Mouse (Mus musculus) hindbrain, embryonic 14.5 days (tissue): ENCODE results near the gene Pla2g4d. TPM values are rescaled to one million over a fixed set of nuclear protein-coding genes. Genes with fewer than 3 reads are reported as not detected.

ENCODE experiments used
- ATAC-seq: fragments of 200-750 bp; cut with Nextera tagmentation; 2 replicates; pipeline ENCODE4 v1.8.0; 2017; ENCODE audit warnings: moderate number of reproducible peaks, mild to moderate bottlenecking, moderate TSS enrichment, moderate library complexity; ENCODE audit not compliant: low FRiP score
- DNase-seq: peaks from one replicate; pipeline ENCODE4 v3.0.0-alpha.2; 2015; ENCODE audit warnings: low spot score
- H3K27ac ChIP-seq: fragments of 300-500 bp; sonication (generic); 2 replicates; pipeline ENCODE4 v1.5.1; 2014; ENCODE audit warnings: mild to moderate bottlenecking, moderate library complexity
- H3K27me3 ChIP-seq: fragments of 300-500 bp; sonication (generic); 2 replicates; pipeline ENCODE4 v1.6.1; 2014; ENCODE audit warnings: mild to moderate bottlenecking, low read length, mixed read lengths; ENCODE audit not compliant: control insufficient read depth, insufficient read depth
- H3K36me3 ChIP-seq: fragments of 300-500 bp; sonication (generic); replicated peaks from 2 replicates; pipeline ENCODE4 v1.6.1; 2014; ENCODE audit not compliant: control insufficient read depth, insufficient read depth
- H3K4me1 ChIP-seq: fragments of 300-500 bp; sonication (generic); replicated peaks from 2 replicates; pipeline ENCODE4 v1.6.1; 2014; ENCODE audit warnings: antibody characterized with exemption, low read length, mixed read lengths; ENCODE audit not compliant: control insufficient read depth, insufficient read depth
- H3K4me2 ChIP-seq: fragments of 300-500 bp; sonication (generic); replicated peaks from 2 replicates; pipeline ENCODE4 v1.6.1; 2014; ENCODE audit warnings: mild to moderate bottlenecking, moderate library complexity
- H3K4me3 ChIP-seq: fragments of 300-500 bp; sonication (generic); replicated peaks from 2 replicates; pipeline ENCODE4 v1.5.1; 2014; ENCODE audit warnings: mild to moderate bottlenecking, low read length
- H3K9ac ChIP-seq: fragments of 300-500 bp; sonication (generic); 2 replicates; pipeline ENCODE4 v1.6.1; 2014
- H3K9me3 ChIP-seq: fragments of 300-500 bp; sonication (generic); 2 replicates; pipeline ENCODE4 v1.6.1; 2016; ENCODE audit warnings: low read length; ENCODE audit not compliant: control insufficient read depth
- WGBS: fragments of 180-500 bp; shearing (Covaris S2); extraction: QIAGEN DNeasy Blood & Tissue Kit; methylation state at CpG from one replicate; pipeline ENCODE4 v1.1.7; 2014; 5-methylcytosine and 5-hydroxymethylcytosine counted together
- polyA plus RNA-seq: library from polyadenylated mRNA; unstranded; fragments of >200 nt; fragmentation: Nextera tagmentation; extraction: Ambion mirVana; gene quantifications from 2 replicates; pipeline ENCODE4 v1.2.1, GENCODE M21; 2014

Gene Pla2g4d
- polyA plus RNA-seq, 1 experiment from 2014 or later, result not detected

DNA sequence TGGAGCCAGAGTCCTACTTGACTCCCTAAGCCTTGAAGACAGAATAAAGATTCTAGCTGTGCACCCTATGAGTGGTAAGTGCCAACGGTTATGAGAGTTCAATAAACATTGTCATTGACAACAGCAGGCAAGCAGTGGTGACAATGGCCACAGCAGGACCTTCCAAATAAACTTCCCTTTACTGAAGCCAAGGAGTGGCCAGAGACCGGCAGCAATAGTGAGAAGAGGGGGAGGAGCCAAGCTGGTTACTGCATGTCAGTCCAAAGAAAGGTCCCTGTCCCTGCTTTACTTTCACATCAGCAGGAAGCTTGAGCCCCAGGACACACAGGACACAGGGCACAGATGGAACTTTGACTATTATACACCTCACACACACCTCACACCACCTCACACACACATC is 7.2 kb upstream of the Pla2g4d start:
- Histone ChIP-seq H3K9ac (no peak overlapping the region), H3K27me3 (no peaks in the 10 kb centered on the region), H3K36me3 (no peaks in the 10 kb centered on the region), H3K4me1 (no peaks in the 10 kb centered on the region), H3K4me3 (no peak overlapping the region), H3K9me3 (no peaks in the 10 kb centered on the region), H3K27ac (no peak overlapping the region), H3K4me2 (no peak overlapping the region)
- no peak for DNase-seq
- 14% methylated on average over 2 of the region's 2 CpGs for WGBS
- no peak for ATAC-seq

DNA sequence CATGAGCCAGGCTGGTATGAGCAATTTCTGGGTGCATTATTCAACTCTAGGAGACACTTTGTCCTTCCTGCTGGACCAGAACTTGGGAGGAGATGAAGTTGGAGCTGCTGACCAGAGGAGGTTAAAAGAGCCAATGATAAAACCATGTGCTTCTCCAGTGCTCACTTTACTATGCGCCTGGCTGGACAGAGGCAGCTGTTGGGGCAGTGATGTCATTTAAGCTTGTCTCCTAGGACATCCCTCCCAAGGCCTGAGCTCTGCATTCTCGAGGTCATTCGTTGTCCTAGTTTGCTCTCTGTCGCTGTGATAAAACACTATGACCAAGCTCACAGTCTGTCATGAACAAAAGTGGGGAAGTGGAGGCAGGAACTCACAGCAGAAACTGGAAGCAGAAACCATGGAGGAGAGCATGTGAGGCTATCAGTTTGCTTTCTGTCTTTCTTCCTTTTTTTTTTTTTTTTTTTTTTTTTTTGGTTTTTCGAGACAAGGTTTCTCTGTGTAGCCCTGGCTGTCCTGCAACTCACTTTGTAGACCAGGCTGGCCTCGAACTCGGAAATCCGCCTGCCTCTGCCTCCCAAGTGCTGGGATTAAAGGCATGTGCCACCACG is 2.6 kb upstream of the Pla2g4d start:
- H3K4me2 ChIP-seq, result no peak overlapping the region
- DNase-seq, result no peak
- WGBS, result 89% methylated on average over 8 of the region's 9 CpGs

GRCm38 (mm10) chr2:120288401-120288800 is 596 bp downstream of the Pla2g4d start:
- Histone ChIP-seq H3K4me2 (no peak overlapping the region), H3K36me3 (no peaks in the 10 kb centered on the region), H3K27me3 (no peaks in the 10 kb centered on the region), H3K27ac (no peak overlapping the region), H3K9ac (no peak overlapping the region), H3K9me3 (no peaks in the 10 kb centered on the region), H3K4me1 (no peaks in the 10 kb centered on the region), H3K4me3 (no peak overlapping the region)
- DNase-seq (no peak), ATAC-seq (no peak)
- 83% methylated on average over 3 of the region's 3 CpGs for WGBS

More for the DNA sequence above, 2.6 kb upstream of the Pla2g4d start:
- H3K4me1 ChIP-seq, result no peaks in the 10 kb centered on the region
- H3K9ac ChIP-seq, result no peak overlapping the region
- H3K27me3 ChIP-seq, result no peaks in the 10 kb centered on the region
- no peaks in the 10 kb centered on the region for H3K36me3 ChIP-seq
- H3K9me3 ChIP-seq, result no peaks in the 10 kb centered on the region
- ATAC-seq, result no peak
- no peak overlapping the region for H3K4me3 ChIP-seq
- H3K27ac ChIP-seq, result no peak overlapping the region

DNA sequence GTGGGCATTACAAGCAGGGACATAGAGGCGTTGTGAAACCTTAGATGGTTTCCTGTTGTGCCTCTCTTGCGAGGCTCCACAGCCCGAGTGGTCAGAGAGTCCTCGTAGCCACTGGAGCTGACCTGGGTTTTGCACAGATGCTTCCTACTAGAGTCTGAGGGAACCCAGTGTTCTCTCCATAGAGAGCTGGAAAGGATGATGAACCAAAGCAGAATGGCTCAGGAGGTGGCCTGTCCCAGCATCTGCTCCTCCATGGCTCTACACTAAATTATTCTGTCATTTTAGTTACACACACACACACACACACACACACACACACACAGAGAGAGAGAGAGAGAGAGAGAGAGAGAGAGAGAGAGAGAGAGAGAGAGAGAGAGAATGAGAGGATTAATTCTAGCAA is 3.4 kb downstream of the Pla2g4d start:
- Histone ChIP-seq H3K27ac (no peak overlapping the region), H3K4me2 (no peak overlapping the region), H3K9me3 (no peaks in the 10 kb centered on the region), H3K27me3 (no peaks in the 10 kb centered on the region), H3K9ac (no peak overlapping the region), H3K36me3 (no peaks in the 10 kb centered on the region), H3K4me3 (no peak overlapping the region), H3K4me1 (no peaks in the 10 kb centered on the region)
- WGBS, result 66% methylated on average over 4 of the region's 4 CpGs
- DNase-seq (no peak), ATAC-seq (no peak)

GRCm38 (mm10) chr2:120284705-120285104 is 4.3 kb downstream of the Pla2g4d start:
- H3K27ac ChIP-seq, result no peak overlapping the region
- H3K4me1 ChIP-seq, result no peaks in the 10 kb centered on the region
- H3K4me3 ChIP-seq, result no peak overlapping the region
- H3K36me3 ChIP-seq, result no peaks in the 10 kb centered on the region
- H3K4me2 ChIP-seq, result no peak overlapping the region
- ATAC-seq, result no peak
- no peaks in the 10 kb centered on the region for H3K27me3 ChIP-seq
- no peak overlapping the region for H3K9ac ChIP-seq
- H3K9me3 ChIP-seq, result no peaks in the 10 kb centered on the region
- DNase-seq, result no peak

- no peak overlapping the region for H3K4me3 ChIP-seq
- DNase-seq, result no peak
- ATAC-seq, result no peak
- H3K36me3 ChIP-seq, result no peaks in the 10 kb centered on the region
- no peaks in the 10 kb centered on the region for H3K4me1 ChIP-seq
- no peak overlapping the region for H3K27ac ChIP-seq
- H3K27me3 ChIP-seq, result no peaks in the 10 kb centered on the region
- 82% methylated on average over 5 of the region's 5 CpGs for WGBS
- H3K9ac ChIP-seq, result no peak overlapping the region
- H3K9me3 ChIP-seq, result no peaks in the 10 kb centered on the region
- H3K4me2 ChIP-seq, result no peak overlapping the region
Measured at GRCm38 (mm10) chr2:120284094-120284493, 4.9 kb downstream of the Pla2g4d start.

DNA sequence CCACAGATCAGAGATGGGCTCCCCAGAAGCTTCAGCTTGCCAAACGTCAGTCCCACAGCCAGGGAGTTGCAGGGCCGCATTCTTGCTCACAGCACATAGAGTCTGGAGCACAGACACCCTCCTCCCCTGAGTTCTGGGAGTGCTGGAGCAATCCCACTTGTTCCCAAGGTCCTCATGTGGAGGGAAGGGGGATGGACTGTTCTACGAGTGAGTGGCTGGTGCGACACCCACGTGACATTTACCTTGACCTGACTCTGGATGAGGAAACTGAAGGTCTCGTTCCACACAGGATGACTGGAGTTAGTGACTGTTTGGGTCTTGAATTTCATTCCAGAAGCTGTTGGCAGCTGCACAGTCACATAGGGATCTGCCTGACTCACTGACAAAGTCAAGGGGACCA is 5.4 kb downstream of the Pla2g4d start:
- Histone ChIP-seq H3K4me2 (no peak overlapping the region), H3K4me3 (no peak overlapping the region), H3K4me1 (no peaks in the 10 kb centered on the region), H3K9me3 (no peaks in the 10 kb centered on the region), H3K36me3 (no peaks in the 10 kb centered on the region), H3K27ac (no peak overlapping the region), H3K9ac (no peak overlapping the region), H3K27me3 (no peaks in the 10 kb centered on the region)
- no peak for ATAC-seq
- WGBS, result 58% methylated on average over 6 of the region's 6 CpGs
- no peak for DNase-seq

- no peak overlapping the region for H3K4me2 ChIP-seq
- H3K9ac ChIP-seq, result no peak overlapping the region
- H3K4me3 ChIP-seq, result no peak overlapping the region
- no peaks in the 10 kb centered on the region for H3K9me3 ChIP-seq
- H3K27me3 ChIP-seq, result no peaks in the 10 kb centered on the region
- H3K4me1 ChIP-seq, result no peaks in the 10 kb centered on the region
- 50% methylated on average over 3 of the region's 3 CpGs for WGBS
- DNase-seq (no peak), ATAC-seq (no peak)
- H3K36me3 ChIP-seq, result no peaks in the 10 kb centered on the region
- H3K27ac ChIP-seq, result no peak overlapping the region
Measured at GRCm38 (mm10) chr2:120281221-120281620, 7.8 kb downstream of the Pla2g4d start.

- Histone ChIP-seq H3K4me2 (no peak overlapping the region), H3K36me3 (no peaks in the 10 kb centered on the region), H3K4me3 (no peak overlapping the region), H3K27me3 (no peaks in the 10 kb centered on the region), H3K27ac (no peak overlapping the region), H3K4me1 (no peaks in the 10 kb centered on the region), H3K9ac (no peak overlapping the region), H3K9me3 (no peaks in the 10 kb centered on the region)
- 17% methylated on average over 8 of the region's 8 CpGs for WGBS
- DNase-seq, result peak; percentile 77
- no peak for ATAC-seq
Measured at GRCm38 (mm10) chr2:120279961-120280360, 9.0 kb downstream of the Pla2g4d start.

DNA sequence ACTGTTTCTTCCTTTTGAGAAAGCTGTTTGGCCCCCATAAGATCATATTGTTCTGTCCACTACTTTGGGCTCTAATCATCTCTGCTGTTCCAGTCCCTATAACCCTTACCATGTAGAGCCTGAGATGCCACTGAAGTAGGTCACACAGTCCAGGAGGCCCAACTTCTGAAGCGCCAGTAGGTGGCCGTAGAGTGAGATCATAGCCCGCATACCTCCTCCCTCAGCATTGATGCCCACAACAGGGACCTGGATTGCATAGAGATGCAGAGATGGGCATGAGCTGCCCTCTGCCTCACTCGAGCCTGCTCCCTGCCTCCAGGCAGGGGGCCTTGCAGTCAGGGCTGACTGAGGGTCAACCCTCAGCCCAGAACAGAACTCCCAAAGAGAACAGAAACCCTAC is 12.0 kb downstream of the Pla2g4d start:
- WGBS, result 68% methylated on average over 4 of the region's 4 CpGs
- Histone ChIP-seq H3K27ac (no peak overlapping the region), H3K9me3 (no peaks in the 10 kb centered on the region), H3K36me3 (no peaks in the 10 kb centered on the region), H3K4me2 (no peak overlapping the region), H3K4me3 (no peak overlapping the region), H3K9ac (no peak overlapping the region), H3K27me3 (no peaks in the 10 kb centered on the region), H3K4me1 (no peaks in the 10 kb centered on the region)
- DNase-seq, result no peak
- no peak for ATAC-seq
